Mouse (Mus musculus) ES-Bruce4 (cell line): ENCODE measurements around the gene Ntn1. TPM values are rescaled to one million over a fixed set of nuclear protein-coding genes. Genes with fewer than 3 reads are reported as not detected.

Experiments
- H3K27ac ChIP-seq: 2 replicates; pipeline ENCODE4 v1.5.1; 2012; ENCODE audit warnings: low read length, inconsistent platforms; ENCODE audit not compliant: insufficient read depth
- H3K27me3 ChIP-seq: 2 replicates; pipeline ENCODE4 v1.6.1; 2012; ENCODE audit warnings: mild to moderate bottlenecking, low read length, inconsistent platforms; ENCODE audit not compliant: control insufficient read depth, poor library complexity, insufficient read depth, severe bottlenecking
- H3K36me3 ChIP-seq: 2 replicates; pipeline ENCODE4 v1.6.1; 2012; ENCODE audit warnings: inconsistent platforms, mild to moderate bottlenecking, low read length, moderate library complexity; ENCODE audit not compliant: control insufficient read depth, poor library complexity, insufficient read depth, severe bottlenecking
- H3K4me1 ChIP-seq: one replicate; pipeline ENCODE4 v1.8.1; 2011; ENCODE audit warnings: low read length; ENCODE audit not compliant: control insufficient read depth, insufficient read depth
- H3K4me3 ChIP-seq: 2 replicates; pipeline ENCODE4 v1.5.1; 2011; ENCODE audit warnings: low read depth, mild to moderate bottlenecking, low read length
- H3K9ac ChIP-seq: 2 replicates; pipeline ENCODE4 v1.6.1; 2012; ENCODE audit warnings: low read depth, mild to moderate bottlenecking, inconsistent platforms; ENCODE audit not compliant: poor library complexity, severe bottlenecking
- H3K9me3 ChIP-seq: replicated peaks from 2 replicates; pipeline ENCODE4 v1.6.1; 2012; ENCODE audit warnings: mild to moderate bottlenecking, low read length, inconsistent platforms; ENCODE audit not compliant: control insufficient read depth, poor library complexity, insufficient read depth, severe bottlenecking
- CTCF ChIP-seq: IDR thresholded peaks from one replicate; pipeline ENCODE4 v1.8.1; 2011; ENCODE audit warnings: low read depth, low read length
- EP300 ChIP-seq: IDR thresholded peaks from 2 replicates; pipeline ENCODE4 v1.6.1; 2011; ENCODE audit warnings: low read depth, low read length; ENCODE audit not compliant: insufficient read depth
- POLR2A ChIP-seq: IDR thresholded peaks from one replicate; pipeline ENCODE4 v1.8.1; 2011; ENCODE audit warnings: low read length; ENCODE audit not compliant: insufficient read depth
- polyA plus RNA-seq: library from polyadenylated mRNA; stranded (reverse); fragments of >200 nt; gene quantifications from 2 replicates; pipeline ENCODE4 v1.2.4, GENCODE M21; 2011; ENCODE audit warnings: low read depth; ENCODE audit not compliant: missing spikeins, insufficient read depth, insufficient read length

The Ntn1 gene
- polyA plus RNA-seq, 1 experiment = 22.3 TPM

GRCm38 (mm10) chr11:68164408-68164807 is 236.2 kb downstream of the Ntn1 start:
- Histone ChIP-seq H3K4me1 (peaks cover 2% of the 10 kb centered on the region), H3K36me3 (no peaks in the 10 kb centered on the region), H3K27me3 (no peaks in the 10 kb centered on the region), H3K9me3 (no peaks in the 10 kb centered on the region), H3K27ac (no peak overlapping the region), H3K4me3 (no peak overlapping the region), H3K9ac (no peak overlapping the region)
- no peak for TF ChIP-seq EP300
- TF ChIP-seq CTCF = no peak
- no peak for TF ChIP-seq POLR2A

GRCm38 (mm10) chr11:68159867-68160266 is 240.8 kb downstream of the Ntn1 start:
- no peak overlapping the region for H3K27ac ChIP-seq
- H3K36me3 ChIP-seq = no peaks in the 10 kb centered on the region
- H3K9me3 ChIP-seq = no peaks in the 10 kb centered on the region
- peaks cover 2% of the 10 kb centered on the region for H3K4me1 ChIP-seq
- H3K27me3 ChIP-seq = no peaks in the 10 kb centered on the region; the same call in 1 of the 2 replicates
- TF ChIP-seq POLR2A (no peak), EP300 (no peak), CTCF (no peak)
- H3K4me3 ChIP-seq = no peak overlapping the region
- no peak overlapping the region for H3K9ac ChIP-seq

Other genes with a start within 250 kb of the Ntn1 start
- 1.7 and 1.8 TPM in 2 replicates for gene Pik3r5, start 31.3 kb upstream of the Ntn1 start, polyA plus RNA-seq
- gene Pik3r6, start 102.2 kb upstream of the Ntn1 start, polyA plus RNA-seq = not detected in 2 replicates
- 0.48 and 0.64 TPM in 2 replicates for gene Mfsd6l, start 155.4 kb upstream of the Ntn1 start, polyA plus RNA-seq
- not detected in 2 replicates for gene Ccdc42, start 186.2 kb upstream of the Ntn1 start, polyA plus RNA-seq